Mouse (Mus musculus): ENCODE results near the gene Armc10.
"Not testable (repeated sequence)": the region's sequence is repeated elsewhere in the genome, so short reads cannot be mapped to it uniquely, and the experiment has no call there.

The Armc10 gene

DNA sequence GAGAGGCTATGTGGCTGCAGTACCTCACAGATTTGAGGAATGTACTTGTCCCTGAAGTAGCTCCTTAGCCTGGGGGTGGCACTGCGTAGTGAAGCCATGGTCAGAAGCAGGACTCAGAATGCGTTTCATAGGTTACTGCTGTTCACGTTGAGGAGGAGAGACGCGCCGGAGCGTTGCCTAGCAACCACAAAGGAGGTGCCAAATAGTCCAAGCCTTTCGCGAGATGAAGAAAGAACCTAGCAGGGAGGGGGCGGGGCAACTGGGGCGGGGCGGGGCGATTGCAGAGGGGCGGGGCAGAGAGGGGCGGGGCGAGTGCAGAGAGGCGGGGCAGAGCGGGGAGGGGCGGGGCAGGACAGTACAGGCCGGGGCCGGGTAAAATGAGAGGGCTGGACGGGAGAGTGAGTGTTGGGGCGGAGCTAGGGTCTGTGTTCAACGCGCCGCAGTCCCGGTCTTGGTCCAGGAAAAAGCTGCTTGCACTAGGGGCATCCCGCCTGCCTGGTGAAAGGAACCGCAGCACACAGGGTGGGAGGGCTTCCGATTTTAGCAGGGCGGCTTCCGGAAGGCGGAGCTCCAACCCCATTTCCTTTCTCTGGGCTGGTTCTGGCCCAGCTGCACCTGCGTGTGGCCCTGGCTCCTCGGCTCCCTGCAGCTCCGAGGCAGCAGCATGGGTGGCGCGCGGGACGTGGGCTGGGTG is at the start of gene Armc10, which contains the start of gene Fbxl13:
Armc10 (plus strand) TSS at position 375 of the 694 bp plus-strand sequence.
Fbxl13 (minus strand) TSS at position 196 of the 694 bp plus-strand sequence.
- in situ Hi-C loops (cut with MboI; ENCODE audit: low pct_unique_long_range_greater_than_20kb in 1 of 2, low sequenced_read_pairs in 2 of 2, unreplicated experiment in 1 of 2), result no loop called here

DNA sequence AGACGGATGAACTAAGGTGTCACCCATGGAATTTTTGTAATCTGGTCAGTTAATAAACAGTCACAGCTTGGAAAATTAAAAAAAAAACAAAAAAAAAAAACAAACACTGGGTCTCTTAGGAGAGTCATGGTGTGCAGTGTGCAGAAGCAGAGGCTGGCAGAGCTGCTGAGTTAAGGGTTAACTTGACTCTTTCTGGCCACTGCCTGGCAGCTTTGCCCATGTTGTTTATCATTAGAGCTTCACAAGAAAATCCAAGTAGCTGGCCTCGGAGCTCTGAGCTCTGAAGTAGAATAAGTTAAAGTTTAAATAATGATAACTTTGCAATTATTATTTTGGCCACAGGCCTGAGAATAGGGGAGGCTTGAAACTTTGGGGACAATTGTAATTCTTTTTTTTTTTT is 46.1 kb upstream of the Armc10 start:
- in situ Hi-C loops (cut with MboI; ENCODE audit: low pct_unique_long_range_greater_than_20kb in 1 of 2, low sequenced_read_pairs in 2 of 2, unreplicated experiment in 1 of 2), result loop anchor here in 1 of 2 experiments (25.0 kb wide), 1 partner anchor 287 kb away; no protein-coding TSS in a partner anchor

DNA sequence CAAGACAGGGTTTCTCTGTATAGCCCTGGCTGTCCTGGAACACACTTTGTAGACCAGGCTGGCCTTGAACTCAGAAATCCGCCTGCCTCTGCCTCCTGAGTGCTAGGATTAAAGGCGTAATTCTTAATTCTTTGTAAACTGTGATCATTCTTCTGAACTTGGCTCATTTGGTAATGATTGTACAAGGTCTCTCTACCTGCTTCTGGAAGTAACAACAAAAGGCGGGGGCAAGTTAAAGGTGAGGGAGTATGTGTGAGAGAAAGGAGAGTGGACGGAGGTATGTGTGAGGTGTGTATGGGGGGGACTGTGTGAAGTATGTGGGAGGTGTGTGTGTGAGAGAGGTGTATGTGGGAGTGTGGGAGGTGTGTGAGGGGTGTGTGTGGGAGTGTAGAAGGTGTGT is 45.7 kb upstream of the Armc10 start:
- in situ Hi-C loops (cut with MboI; ENCODE audit: low pct_unique_long_range_greater_than_20kb in 1 of 2, low sequenced_read_pairs in 2 of 2, unreplicated experiment in 1 of 2), result loop anchor here in 1 of 2 experiments (25.0 kb wide), 1 partner anchor 288 kb away; no protein-coding TSS in a partner anchor

DNA sequence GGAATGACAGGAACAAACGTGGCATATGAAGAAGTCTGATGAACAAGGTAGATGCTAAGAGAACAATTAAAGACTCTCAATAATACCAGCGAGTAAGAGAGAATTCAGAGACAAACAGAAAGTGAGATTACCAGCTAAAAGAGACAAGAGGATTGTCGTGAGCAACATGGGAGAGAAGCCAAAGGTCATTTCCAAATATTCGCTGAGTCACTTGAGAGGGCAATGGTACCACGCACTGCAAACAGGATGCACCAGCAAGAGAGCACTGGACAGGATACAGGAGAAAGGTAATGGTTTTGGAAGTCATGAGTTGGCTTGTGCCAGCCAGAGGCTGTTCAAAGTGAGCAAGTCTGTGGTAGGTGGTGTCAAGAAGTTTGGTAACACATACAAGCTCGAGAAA is 39.7 kb upstream of the Armc10 start:
- in situ Hi-C loops (cut with MboI; ENCODE audit: low pct_unique_long_range_greater_than_20kb in 1 of 2, low sequenced_read_pairs in 2 of 2, unreplicated experiment in 1 of 2), result no loop called here

DNA sequence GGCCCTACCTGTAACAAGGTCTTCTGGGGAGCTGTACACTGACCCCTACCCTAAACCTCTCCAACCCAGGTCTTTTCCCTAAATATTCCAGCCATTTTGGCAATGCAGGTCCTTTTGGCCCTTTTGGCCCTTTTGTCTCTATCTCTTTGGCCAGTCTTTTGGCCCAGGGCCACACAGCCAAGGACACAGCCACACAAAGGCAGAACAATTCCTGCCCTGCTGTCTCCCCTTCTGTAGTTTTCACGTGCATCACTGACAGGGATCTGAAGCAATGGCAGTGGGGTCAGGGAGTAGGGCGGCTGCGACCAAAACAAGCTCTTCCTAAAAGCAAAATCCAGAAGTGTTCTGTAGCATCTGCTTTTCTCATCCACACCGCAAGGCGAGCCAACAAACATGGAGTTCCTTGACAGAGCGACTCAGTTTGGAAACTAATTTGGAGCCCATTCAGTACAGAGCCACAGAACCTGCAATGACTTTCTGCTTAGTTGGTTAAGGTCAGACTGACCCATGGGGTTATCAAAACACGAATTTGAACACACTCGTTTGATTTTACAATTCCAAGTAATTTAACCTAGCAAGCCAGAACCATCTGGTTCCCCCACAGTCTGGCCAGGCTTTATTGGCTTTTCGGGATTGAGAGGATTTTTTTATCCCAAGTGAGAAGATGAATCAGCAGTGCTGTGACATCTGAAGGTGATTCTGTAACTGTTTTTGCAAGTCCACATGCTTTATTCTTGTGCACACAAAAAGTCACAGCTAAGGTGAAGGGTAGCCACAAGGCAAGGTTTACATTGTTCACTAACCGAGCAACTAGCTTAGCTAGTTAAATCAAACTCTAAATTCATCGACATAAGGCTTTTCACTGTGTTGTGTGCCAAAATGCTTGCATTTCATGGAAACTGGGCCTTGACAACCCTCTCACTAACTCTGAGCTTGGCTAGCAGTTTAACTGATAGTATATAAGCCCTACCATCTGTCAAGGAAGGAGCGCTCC is 37.0 kb upstream of the Armc10 start:
- in situ Hi-C loops (cut with MboI; ENCODE audit: low pct_unique_long_range_greater_than_20kb in 1 of 2, low sequenced_read_pairs in 2 of 2, unreplicated experiment in 1 of 2), result no loop called here

DNA sequence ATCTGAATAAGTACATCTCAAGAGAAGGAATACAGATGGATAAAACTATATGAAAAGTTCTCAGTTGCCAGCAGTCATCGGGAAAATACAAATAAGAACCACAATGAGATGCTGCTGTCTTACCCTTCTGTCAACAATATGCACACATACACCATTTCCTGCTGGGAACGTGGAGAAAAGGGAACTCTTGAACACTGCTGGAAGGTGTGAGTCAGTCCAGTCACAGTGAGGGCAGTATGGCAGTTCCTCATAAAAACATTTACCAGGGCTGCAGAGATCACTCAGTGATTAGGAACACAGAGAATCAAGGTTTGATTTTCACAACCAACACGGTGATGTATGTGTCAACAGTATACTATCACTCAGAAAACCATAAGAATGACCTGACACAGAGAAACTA is 34.6 kb upstream of the Armc10 start:
- in situ Hi-C loops (cut with MboI; ENCODE audit: low pct_unique_long_range_greater_than_20kb in 1 of 2, low sequenced_read_pairs in 2 of 2, unreplicated experiment in 1 of 2), result no loop called here

DNA sequence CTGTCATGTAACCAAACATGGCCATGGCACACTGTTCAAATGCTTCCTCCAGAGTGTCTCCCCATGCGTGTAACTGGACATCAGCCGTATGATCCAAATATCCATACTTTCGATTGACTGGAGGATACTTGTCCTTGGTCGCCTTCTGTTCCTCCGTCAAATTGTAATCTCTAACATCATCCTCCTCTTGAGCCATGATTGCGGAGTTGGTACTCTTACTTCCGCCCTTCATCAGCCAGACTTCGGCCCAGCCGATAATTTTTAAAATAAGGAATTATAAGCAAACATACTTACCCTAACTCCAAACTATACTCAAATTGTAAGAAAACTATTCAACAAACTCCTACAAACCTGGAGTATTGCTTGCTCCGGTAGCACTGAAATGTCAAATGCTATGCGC is 31.3 kb upstream of the Armc10 start:
- in situ Hi-C loops (cut with MboI; ENCODE audit: low pct_unique_long_range_greater_than_20kb in 1 of 2, low sequenced_read_pairs in 2 of 2, unreplicated experiment in 1 of 2), result not testable (repeated sequence)

DNA sequence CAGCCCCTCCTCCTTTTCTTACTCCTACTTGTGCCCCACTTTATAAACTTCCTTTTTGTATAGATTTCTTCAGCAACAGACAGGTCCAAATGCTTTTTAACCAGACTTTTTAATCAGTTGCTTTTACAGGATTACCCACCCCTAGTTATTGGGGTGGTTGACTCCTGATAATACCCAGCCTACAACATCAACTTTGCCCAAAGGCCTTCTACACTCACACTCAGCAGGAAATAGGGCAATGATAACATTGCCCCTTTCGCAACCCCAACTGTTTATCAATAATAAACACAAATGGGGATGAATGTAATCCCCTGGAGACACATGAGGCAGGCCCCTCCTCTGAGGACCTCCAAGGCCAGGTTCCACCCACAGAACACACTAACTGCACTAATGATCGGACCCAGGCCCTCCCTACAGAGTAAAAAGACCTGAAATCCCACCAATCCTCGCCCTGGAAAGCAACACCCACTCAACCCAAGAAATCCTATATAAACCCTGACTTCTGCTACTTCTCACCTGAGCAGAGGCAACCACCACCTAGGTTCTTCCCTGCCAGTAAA is 29.1 kb upstream of the Armc10 start:
- in situ Hi-C loops (cut with MboI; ENCODE audit: low pct_unique_long_range_greater_than_20kb in 1 of 2, low sequenced_read_pairs in 2 of 2, unreplicated experiment in 1 of 2), result no loop called here

DNA sequence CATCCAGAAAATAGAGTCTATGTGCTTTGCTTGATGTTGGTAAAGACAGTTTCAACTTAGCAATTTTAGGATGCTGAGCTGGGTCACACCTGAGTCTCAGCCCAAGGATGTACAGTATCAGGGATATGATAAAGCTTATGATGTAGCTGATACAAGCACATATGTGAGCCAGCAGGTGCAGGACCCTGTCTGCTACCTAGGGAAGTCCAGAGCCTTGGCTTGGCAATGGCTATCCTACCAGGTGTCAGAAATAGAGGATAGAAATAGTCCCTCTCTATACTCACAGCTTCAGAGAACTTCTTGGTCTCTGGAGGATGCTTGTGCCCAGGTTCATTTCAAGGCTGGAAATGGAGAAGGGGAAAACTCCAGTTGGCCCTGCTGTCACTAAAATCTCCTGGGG is 19.7 kb upstream of the Armc10 start:
- in situ Hi-C loops (cut with MboI; ENCODE audit: low pct_unique_long_range_greater_than_20kb in 1 of 2, low sequenced_read_pairs in 2 of 2, unreplicated experiment in 1 of 2), result no loop called here

DNA sequence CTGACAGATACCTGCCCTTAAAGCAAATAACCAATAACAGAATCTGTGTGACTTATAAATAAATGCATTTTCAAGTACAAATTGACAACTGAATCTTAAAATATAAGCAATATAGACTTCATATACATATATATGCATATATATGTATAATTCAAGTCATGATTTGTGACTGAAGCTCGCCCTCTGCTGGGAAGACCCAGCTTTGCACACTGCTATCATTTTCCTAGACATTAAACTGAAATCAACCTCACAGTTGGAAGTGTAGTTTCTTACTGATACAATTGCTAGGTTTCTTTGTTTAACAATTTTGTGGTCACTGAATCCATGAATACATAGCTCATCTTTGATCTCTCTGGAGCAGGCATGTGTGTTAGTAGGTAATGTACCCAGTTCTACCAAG is 4.7 kb upstream of the Armc10 start:
- in situ Hi-C loops (cut with MboI; ENCODE audit: low pct_unique_long_range_greater_than_20kb in 1 of 2, low sequenced_read_pairs in 2 of 2, unreplicated experiment in 1 of 2), result no loop called here

DNA sequence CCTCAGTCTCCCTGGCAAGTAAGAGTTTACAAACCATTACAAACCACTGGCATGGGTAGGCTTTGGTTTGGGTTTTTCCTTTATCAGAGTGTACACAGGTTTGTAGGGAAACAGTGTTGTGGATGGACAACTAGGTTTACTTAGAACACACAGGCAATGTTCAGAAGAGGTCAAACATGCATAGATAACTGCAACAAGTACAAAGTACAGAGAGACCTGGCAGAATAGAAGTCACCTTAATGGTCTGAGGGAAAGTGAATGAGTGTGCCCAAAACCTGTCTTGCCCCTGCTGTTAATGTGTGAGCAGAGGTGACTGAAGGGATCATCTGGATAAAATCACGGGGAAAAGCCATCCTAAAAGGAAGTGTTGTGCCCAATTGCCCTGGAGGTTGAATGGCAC is 2.0 kb upstream of the Armc10 start:
- in situ Hi-C loops (cut with MboI; ENCODE audit: low pct_unique_long_range_greater_than_20kb in 1 of 2, low sequenced_read_pairs in 2 of 2, unreplicated experiment in 1 of 2), result no loop called here

DNA sequence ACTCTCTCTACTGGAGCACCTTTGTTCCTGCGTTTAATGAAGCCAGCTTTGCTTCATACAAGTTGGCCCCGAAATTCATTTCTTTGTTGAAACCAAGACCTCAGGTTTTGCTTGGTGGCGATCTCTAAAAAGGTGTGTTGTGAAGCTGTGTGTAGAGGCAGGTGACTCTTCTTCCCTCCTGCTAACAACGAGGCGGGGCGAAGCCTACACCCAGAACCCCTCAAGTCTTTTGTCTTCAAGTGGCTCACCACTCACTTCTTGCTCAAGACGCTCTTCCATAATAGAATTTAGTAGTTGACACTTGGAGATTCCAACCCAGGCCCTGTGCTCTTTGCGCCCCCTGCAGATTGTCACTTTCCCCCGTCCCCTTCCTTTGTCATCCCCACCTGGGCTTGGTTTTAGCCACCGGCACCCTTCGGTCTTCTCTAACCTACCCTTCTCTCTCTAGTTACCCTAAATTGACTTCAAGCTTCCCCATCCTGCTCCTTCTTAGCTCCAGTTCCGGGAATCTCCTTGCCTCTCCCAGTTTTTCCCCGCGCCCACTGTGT is 648 bp upstream of the Armc10 start:
- in situ Hi-C loops (cut with MboI; ENCODE audit: low pct_unique_long_range_greater_than_20kb in 1 of 2, low sequenced_read_pairs in 2 of 2, unreplicated experiment in 1 of 2), result no loop called here

DNA sequence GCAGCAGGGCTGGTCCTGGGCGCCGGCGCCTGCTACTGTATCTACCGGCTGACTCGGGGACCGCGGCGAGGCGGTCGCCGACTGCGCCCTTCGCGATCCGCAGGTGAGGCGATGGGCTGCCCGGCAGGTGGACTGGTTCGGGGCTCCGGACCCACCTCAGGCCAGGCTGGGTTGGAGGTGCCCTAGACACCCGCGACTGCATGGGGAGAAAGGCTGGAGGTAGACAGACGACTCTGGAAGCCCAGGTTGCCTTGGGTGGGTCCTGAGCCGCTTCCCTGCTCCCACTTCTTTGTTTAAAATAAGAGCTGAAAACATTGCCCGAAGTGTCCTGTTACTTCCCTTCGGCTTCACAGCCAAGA is 499 bp downstream of the Armc10 start:
- in situ Hi-C loops (cut with MboI; ENCODE audit: low pct_unique_long_range_greater_than_20kb in 1 of 2, low sequenced_read_pairs in 2 of 2, unreplicated experiment in 1 of 2), result no loop called here

DNA sequence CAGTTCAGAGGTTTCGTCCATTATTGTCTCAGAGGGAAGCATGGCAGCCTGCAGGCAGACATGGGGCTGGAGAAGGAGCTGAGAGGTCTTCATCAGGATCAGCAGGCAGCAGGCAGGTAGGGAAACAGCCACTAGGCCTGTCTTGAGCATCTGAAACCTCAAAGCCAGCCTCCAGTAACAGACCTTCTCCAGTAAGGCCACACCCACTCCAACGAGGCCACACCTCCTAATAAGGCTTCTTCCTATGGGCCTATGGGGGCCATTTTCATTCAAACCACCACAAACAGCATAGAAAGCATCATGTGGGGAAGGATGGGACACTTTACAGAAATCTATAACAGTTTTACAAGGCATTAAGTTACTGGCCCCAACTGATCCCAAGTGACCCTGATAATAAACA is 5.1 kb downstream of the Armc10 start:
- in situ Hi-C loops (cut with MboI; ENCODE audit: low pct_unique_long_range_greater_than_20kb in 1 of 2, low sequenced_read_pairs in 2 of 2, unreplicated experiment in 1 of 2), result no loop called here

DNA sequence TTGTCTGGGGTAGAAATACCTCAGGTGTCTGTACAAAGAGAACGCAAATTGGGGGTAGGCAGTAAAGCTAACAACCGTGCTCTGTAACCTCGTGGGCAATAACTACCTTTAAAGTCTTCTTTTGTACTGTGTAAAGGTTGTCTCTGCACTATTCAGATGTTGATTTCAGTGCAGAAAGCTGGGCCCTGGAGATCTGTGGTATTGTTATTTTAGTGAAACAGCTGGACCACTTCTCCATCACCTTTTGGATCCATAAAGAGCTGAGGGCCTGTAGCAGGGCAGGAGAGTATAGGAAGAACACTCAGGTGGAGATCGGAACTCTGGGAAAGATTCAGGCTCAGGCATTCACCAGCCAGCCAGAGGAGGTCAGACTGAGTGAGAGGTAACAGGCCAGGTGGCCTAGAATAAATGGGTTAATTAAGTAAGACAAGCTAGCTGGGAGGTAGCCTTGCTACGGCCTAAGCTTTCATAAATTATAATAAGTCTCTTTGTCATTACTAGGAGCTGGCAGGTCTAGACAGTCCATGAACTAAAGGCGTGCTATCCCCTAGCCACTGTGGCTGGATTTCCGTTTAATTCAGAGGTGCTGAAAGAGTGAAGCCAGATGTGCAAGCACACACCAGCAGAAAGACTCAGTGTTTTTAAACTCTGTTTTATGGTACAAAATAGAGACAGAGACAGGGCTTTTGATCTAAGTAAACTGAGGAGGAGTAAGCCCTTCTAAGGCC is 6.4 kb downstream of the Armc10 start:
- in situ Hi-C loops (cut with MboI; ENCODE audit: low pct_unique_long_range_greater_than_20kb in 1 of 2, low sequenced_read_pairs in 2 of 2, unreplicated experiment in 1 of 2), result no loop called here

DNA sequence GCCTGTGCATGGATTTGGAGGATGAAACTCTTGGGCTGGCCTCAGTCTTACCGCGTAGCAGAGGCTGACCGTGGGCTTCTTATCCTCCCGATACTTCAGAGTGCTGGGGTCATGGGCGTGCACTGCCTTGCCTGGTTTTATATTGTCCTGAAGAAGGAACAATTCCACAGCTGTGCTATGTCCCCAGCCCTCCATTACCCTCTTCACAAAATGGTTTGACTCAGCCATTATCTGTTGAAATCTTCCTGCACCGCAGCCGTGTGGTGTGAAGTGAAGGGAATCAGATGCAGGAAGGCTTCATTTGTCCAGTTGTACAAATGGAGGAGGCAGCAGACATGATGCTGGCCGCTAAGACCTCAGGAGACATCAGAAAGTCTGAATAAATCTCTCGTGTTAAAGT is 11.3 kb downstream of the Armc10 start:
- in situ Hi-C loops (cut with MboI; ENCODE audit: low pct_unique_long_range_greater_than_20kb in 1 of 2, low sequenced_read_pairs in 2 of 2, unreplicated experiment in 1 of 2), result no loop called here

DNA sequence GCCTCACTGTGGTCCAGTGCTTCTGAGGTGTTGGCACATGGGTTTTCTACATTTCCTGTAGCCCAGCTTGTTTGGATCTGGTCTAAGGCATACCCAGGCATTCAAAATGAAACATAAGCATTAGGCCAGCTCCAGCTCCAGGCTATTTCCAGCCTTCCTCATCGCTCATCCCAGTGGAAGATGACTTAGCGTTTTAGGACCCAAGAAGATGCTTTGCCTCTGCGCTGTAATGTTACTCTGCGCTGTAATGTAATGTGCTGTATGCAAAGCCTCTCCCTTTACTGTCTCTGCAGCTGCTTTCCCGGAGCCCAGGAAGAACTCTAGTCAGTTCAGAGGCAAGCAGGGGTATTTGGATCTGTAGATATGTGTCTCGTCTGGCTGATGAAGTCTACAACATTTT is 12.4 kb downstream of the Armc10 start:
- in situ Hi-C loops (cut with MboI; ENCODE audit: low pct_unique_long_range_greater_than_20kb in 1 of 2, low sequenced_read_pairs in 2 of 2, unreplicated experiment in 1 of 2), result no loop called here

DNA sequence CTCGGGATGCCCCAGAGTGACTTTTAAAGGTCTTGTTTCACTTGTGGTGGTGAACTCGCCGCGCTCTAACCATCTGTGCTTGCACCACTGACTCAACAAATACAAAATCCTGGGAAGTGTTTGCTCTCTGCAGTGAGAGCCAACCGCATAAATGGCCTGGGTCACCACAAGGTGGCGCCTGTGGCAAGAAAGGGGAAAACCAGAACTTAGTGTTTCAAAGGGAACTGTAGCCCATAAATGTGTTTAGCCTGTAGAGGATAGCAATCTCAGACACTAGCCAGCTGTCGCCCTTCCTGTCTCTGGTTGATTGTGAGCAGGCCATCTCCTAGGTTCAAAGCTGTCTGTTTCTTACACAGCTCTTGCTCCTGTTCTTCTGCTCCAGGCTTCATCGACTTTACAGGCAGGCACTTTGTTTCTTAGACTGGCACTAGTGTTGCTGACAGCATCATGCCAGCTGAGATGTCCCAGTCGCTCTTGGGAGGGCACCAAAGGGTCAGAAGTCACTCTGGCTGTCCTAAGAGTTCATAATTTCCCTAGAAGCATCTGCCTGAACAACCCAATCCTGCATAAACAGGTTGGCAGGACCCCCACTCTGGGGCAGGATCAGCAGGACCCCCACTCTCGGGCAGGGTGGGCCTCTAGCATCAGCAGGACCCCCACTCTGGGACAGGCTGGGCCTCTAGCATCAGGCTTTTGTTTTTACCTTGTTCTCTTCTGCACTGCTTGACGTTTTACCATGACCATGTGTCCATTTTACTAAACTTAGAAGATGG is 13.2 kb downstream of the Armc10 start:
- in situ Hi-C loops (cut with MboI; ENCODE audit: low pct_unique_long_range_greater_than_20kb in 1 of 2, low sequenced_read_pairs in 2 of 2, unreplicated experiment in 1 of 2), result no loop called here
